Mouse (Mus musculus) lung, embryonic 15.5 days (tissue): ENCODE results near the gene Tead1. TPM values are rescaled to one million over a fixed set of nuclear protein-coding genes. Genes with fewer than 3 reads are reported as not detected.
A peak's percentile ranks its signal among the peaks of the same experiment; 100 is the strongest.

Source experiments
- ATAC-seq: fragments of 200-750 bp; cut with Nextera tagmentation; 2 replicates; pipeline ENCODE4 v1.8.0; 2017; ENCODE audit warnings: moderate number of reproducible peaks, borderline replicate concordance; ENCODE audit not compliant: low FRiP score, low TSS enrichment; ENCODE audit errors: extremely low read depth
- H3K27ac ChIP-seq: fragments of 300-500 bp; sonication (generic); 2 replicates; pipeline ENCODE4 v1.5.1; 2015; ENCODE audit warnings: moderate library complexity, mild to moderate bottlenecking, inconsistent platforms
- H3K27me3 ChIP-seq: fragments of 300-500 bp; sonication (generic); 2 replicates; pipeline ENCODE4 v1.6.1; 2015; ENCODE audit warnings: inconsistent platforms
- H3K36me3 ChIP-seq: fragments of 300-500 bp; sonication (generic); 2 replicates; pipeline ENCODE4 v1.6.1; 2015; ENCODE audit warnings: inconsistent platforms
- H3K4me1 ChIP-seq: fragments of 300-500 bp; sonication (generic); 2 replicates; pipeline ENCODE4 v1.6.1; 2015; ENCODE audit warnings: inconsistent platforms
- H3K4me2 ChIP-seq: fragments of 300-500 bp; sonication (generic); 2 replicates; pipeline ENCODE4 v1.6.1; 2015; ENCODE audit warnings: inconsistent platforms, mild to moderate bottlenecking, moderate library complexity
- H3K4me3 ChIP-seq: fragments of 300-500 bp; sonication (generic); 2 replicates; pipeline ENCODE4 v1.5.1; 2015; ENCODE audit warnings: mild to moderate bottlenecking, inconsistent platforms
- H3K9ac ChIP-seq: fragments of 300-500 bp; sonication (generic); 2 replicates; pipeline ENCODE4 v1.6.1; 2015; ENCODE audit warnings: inconsistent platforms
- H3K9me3 ChIP-seq: fragments of 300-500 bp; sonication (generic); 2 replicates; pipeline ENCODE4 v1.6.1; 2016; ENCODE audit warnings: inconsistent platforms
- WGBS: fragments of 180-500 bp; shearing (Covaris S2); methylation state at CpG from one replicate; pipeline ENCODE4 v1.1.7; 2015; 5-methylcytosine and 5-hydroxymethylcytosine counted together
- polyA plus RNA-seq: library from polyadenylated mRNA; unstranded; fragments of >200 nt; fragmentation: Nextera tagmentation; extraction: Ambion mirVana; gene quantifications from 2 replicates; pipeline ENCODE4 v1.2.1, GENCODE M21; 2015

Gene Tead1
- polyA plus RNA-seq, 1 experiment from 2014 or later, result 30.0 TPM

DNA sequence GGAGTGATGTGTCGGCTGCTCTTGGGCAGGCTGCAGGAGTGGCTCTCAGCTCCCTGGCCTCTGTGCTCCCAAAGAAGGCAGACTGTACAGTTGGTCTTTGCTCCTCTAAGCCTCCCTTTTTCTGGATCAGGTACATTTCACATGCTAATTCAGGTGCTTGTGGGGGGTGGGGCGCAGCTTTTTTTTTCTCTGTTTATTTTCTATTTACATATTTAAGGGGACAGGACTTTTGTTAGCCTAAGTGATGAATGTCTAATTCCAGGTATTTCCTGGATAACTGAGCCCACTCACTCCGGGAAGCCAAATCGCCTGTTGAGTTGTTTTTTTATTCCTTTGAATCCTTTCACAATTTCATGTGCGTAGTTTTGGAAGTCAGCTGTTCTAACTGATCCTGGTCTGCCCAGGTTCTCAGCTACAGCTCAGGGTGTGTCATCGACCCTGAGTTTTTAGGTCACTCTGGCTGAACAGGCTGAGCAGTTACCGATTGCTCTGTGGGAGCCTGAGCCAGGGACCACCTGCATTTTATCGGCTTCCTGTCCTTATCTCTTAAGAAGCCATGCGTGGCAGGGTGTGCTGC lies 9.4 kb downstream of the Tead1 start:
- no peak overlapping the region for H3K9ac ChIP-seq
- no peaks in the 10 kb centered on the region for H3K27me3 ChIP-seq
- no peaks in the 10 kb centered on the region for H3K36me3 ChIP-seq
- 33% methylated on average over 9 of the region's 9 CpGs for WGBS
- H3K4me2 ChIP-seq, result no peak overlapping the region
- no peak overlapping the region for H3K4me3 ChIP-seq
- peaks cover 88% of the 10 kb centered on the region for H3K4me1 ChIP-seq
- no peak for ATAC-seq
- H3K27ac ChIP-seq, result no peak overlapping the region
- H3K9me3 ChIP-seq, result no peaks in the 10 kb centered on the region

DNA sequence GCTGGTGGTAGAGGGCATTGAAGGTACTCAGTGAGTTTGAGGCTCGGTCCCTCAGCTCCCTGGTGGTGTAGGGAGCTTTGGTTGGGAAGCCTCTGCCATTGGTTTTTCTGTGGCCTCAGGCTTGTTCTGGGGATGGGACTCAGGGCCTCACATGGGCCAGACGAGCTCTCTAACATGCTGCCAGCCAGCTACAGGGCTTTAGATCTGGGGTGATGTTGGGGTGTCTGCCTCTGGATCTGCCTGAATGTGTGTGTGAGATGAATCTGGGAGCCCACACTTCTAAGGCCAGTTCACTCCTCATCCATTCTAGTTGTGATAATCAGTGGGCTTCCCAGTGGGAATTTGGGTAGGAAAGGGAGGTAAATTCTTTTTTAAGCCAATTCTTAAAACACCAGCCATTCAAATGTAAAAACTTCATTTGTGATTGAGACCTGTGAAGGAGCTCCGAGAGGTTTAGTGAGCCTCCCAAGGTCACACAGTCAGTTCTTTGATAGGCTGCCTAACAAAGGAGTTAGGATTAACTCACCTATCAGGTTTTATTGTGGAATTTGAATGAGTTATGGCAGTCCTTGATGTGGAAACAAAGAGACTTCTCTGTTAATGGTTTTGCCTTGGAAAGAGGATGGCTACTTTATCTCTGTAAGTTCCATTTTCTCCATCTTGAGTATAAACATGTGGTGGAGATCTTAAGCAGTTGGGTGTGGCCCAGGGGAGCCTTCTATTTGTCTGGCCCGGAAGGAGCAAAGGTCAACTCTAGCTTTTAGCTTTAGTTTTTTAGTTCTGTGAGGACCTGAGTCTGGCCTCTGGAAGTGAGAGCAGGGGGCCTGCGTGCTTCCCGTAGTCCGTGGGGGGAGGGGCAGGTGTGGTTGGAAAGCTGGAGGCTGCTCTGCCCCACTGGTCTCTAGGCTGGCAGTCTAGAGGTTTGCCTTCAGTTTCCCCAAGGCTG lies 12.0 kb downstream of the Tead1 start:
- WGBS, result 28% methylated on average over 7 of the region's 7 CpGs
- H3K36me3 ChIP-seq, result no peaks in the 10 kb centered on the region
- peaks cover 89% of the 10 kb centered on the region for H3K4me1 ChIP-seq
- H3K9me3 ChIP-seq, result no peaks in the 10 kb centered on the region
- H3K27ac ChIP-seq, result no peak overlapping the region
- ATAC-seq, result no peak
- no peaks in the 10 kb centered on the region for H3K27me3 ChIP-seq
- H3K9ac ChIP-seq, result no peak overlapping the region
- H3K4me2 ChIP-seq, result no peak overlapping the region
- no peak overlapping the region for H3K4me3 ChIP-seq

DNA sequence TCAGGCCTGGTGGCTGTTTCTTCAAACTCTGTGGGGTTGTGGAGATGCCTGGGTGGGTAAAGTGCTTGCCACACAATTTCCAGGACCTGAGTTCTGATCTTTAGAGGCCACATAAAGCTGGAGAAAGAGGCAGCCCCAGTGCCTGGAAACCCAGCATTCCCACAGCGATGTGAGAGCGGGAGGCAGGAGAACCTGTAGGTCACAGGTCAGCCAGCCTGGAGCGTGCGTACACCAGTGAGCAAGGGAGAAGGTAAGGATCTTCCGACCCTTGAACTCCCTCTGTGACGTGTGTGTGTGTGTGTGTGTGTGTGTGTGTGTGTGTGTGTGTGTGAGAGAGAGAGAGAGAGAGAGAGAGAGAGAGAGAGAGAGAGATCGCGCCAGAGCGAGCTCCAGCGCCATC lies 14.4 kb downstream of the Tead1 start:
- no peak overlapping the region for H3K4me2 ChIP-seq
- no peak overlapping the region for H3K27ac ChIP-seq
- no peak for ATAC-seq
- no peaks in the 10 kb centered on the region for H3K36me3 ChIP-seq
- H3K4me1 ChIP-seq, result peaks cover 95% of the 10 kb centered on the region
- H3K27me3 ChIP-seq, result no peaks in the 10 kb centered on the region
- H3K9me3 ChIP-seq, result no peaks in the 10 kb centered on the region
- WGBS, result 71% methylated on average over 10 of the region's 10 CpGs
- H3K9ac ChIP-seq, result no peak overlapping the region
- H3K4me3 ChIP-seq, result no peak overlapping the region

DNA sequence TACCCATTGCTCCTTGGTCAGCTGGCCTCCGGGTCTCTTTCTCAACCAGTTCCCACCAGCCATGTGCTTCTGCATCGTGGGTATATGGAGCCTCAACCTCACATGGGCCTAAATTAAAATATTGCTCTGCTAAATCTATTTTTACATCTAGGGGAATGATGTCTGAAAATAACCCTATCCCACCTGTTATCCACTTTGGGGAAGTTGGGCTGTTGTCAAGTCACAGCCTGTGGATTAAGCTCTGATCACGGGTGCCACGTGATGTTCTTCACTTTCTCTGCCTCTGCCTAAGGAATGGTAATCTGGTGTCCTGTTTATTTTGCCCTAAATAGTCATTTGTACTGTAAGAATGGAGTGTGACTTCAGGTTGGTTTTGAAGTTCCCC lies 17.7 kb downstream of the Tead1 start:
- Histone ChIP-seq H3K9me3 (no peaks in the 10 kb centered on the region), H3K9ac (no peak overlapping the region), H3K27me3 (no peaks in the 10 kb centered on the region), H3K27ac (peak overlapping the region; percentile 96), H3K36me3 (no peaks in the 10 kb centered on the region), H3K4me3 (no peak overlapping the region), H3K4me1 (peaks cover 85% of the 10 kb centered on the region), H3K4me2 (peak overlapping the region; percentile 42; the same call in 1 of the 2 replicates)
- ATAC-seq, result no peak
- 20% methylated on average over 4 of the region's 4 CpGs for WGBS

DNA sequence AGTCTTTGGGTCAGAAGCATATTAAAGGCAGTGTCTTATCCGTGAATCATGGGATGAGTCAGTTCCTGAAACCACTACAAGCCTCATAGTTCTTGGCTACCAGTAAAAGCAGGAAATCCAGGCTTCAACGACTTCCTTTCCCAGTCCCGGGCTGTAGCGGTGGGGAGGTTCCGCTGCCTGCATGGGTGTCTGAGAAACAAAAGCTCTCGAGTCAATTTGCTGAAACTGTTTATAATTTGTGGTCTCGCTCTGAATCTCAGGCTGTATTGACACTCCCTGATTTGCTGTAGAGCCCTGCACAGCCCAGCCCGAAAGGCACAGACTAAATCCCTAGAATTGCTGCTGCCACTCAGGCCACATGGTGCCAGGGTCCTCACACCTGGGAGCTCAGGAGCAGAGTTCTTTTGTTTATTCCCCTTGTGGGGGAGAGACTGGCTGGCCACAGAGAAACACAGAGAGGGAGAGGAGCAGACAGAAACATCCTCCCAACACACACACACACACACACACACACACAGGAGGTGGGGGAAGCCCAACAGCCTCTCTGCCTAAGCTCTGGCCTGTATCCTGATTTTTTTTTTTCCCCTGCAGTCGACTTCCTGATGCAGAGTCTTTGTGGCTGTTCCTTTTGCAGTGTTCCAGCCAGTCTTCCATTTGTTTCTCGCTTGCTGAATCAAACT lies 18.2 kb downstream of the Tead1 start:
- peak; percentile 80 for ATAC-seq
- Histone ChIP-seq H3K9ac (no peak overlapping the region), H3K36me3 (no peaks in the 10 kb centered on the region), H3K4me1 (peaks cover 80% of the 10 kb centered on the region), H3K4me3 (no peak overlapping the region), H3K27ac (peak overlapping the region; percentile 96), H3K4me2 (peak overlapping the region; percentile 42), H3K27me3 (no peaks in the 10 kb centered on the region), H3K9me3 (no peaks in the 10 kb centered on the region)
- 6% methylated on average over 10 of the region's 10 CpGs for WGBS

DNA sequence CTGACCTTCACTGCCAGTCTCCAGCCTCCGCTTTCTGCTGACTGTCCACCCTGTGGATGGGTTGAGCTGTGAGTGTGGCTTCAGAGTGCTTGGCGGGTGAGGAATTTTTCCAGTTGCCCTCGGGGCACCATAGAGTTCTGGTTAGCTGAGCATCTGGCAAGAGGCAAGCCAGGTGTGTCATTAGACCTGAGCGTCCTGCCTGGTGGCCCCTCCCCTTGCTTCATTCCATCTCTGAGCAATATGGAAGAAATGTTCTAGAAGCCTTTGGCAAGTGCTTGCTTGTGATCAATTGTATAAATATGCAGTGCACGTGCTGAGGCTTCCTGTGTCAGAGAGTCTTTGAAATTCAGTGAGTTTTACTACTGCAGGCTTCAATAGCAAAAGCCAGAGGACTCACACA lies 21.0 kb downstream of the Tead1 start:
- WGBS, result 39% methylated on average over 5 of the region's 5 CpGs
- H3K9ac ChIP-seq, result no peak overlapping the region
- no peak for ATAC-seq
- no peak overlapping the region for H3K27ac ChIP-seq
- no peaks in the 10 kb centered on the region for H3K36me3 ChIP-seq
- no peak overlapping the region for H3K4me2 ChIP-seq
- H3K27me3 ChIP-seq, result no peaks in the 10 kb centered on the region
- peaks cover 56% of the 10 kb centered on the region for H3K4me1 ChIP-seq
- H3K9me3 ChIP-seq, result no peaks in the 10 kb centered on the region
- no peak overlapping the region for H3K4me3 ChIP-seq

DNA sequence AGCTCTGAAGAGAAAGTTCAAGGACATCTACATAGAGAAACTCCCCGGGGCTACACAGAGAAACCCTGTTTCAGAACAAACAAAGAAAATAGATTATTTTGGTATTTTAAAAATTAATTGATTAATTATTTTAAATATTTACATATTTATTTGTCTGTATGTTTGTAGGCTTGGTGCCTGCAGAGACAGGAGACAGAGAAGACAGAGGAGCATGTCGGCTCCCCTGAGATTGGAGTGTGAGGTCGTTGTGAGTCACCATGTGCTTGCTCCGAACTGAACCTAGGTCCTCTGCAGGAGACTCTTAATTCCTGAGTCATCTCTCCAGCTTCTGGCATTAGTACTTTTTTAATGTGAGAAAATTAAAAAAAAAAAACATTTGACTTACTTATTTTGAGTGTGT lies 24.2 kb downstream of the Tead1 start:
- H3K36me3 ChIP-seq, result no peaks in the 10 kb centered on the region
- H3K9ac ChIP-seq, result no peak overlapping the region
- no peaks in the 10 kb centered on the region for H3K9me3 ChIP-seq
- peaks cover 44% of the 10 kb centered on the region for H3K4me1 ChIP-seq
- no peak for ATAC-seq
- no peak overlapping the region for H3K4me3 ChIP-seq
- no peaks in the 10 kb centered on the region for H3K27me3 ChIP-seq
- H3K4me2 ChIP-seq, result no peak overlapping the region
- WGBS, result 73% methylated on average over 4 of the region's 4 CpGs
- no peak overlapping the region for H3K27ac ChIP-seq

DNA sequence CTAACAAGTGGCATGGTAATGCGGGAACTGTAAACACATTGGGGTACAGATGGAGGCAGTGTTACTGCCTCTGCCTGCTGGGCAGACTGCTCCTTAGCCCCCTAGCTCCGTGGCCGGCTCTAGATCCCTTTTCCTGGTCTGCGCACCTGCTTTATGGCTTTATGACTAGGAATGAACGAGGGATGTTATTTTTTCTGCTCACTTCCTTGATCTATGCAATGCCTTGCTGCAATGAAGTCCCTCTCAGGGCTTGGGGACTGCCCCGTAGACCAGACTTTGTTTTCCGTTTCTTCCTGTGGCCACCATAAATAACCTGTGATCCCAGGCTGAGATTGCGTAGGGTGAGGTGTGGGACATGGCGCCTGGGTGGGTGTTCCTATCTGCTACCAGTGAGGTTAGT lies 26.8 kb downstream of the Tead1 start:
- H3K4me1 ChIP-seq, result peaks cover 39% of the 10 kb centered on the region
- no peaks in the 10 kb centered on the region for H3K9me3 ChIP-seq
- H3K4me2 ChIP-seq, result no peak overlapping the region
- H3K4me3 ChIP-seq, result no peak overlapping the region
- no peak overlapping the region for H3K9ac ChIP-seq
- H3K27me3 ChIP-seq, result no peaks in the 10 kb centered on the region
- no peaks in the 10 kb centered on the region for H3K36me3 ChIP-seq
- WGBS, result 74% methylated on average over 9 of the region's 9 CpGs
- ATAC-seq, result no peak
- H3K27ac ChIP-seq, result no peak overlapping the region

DNA sequence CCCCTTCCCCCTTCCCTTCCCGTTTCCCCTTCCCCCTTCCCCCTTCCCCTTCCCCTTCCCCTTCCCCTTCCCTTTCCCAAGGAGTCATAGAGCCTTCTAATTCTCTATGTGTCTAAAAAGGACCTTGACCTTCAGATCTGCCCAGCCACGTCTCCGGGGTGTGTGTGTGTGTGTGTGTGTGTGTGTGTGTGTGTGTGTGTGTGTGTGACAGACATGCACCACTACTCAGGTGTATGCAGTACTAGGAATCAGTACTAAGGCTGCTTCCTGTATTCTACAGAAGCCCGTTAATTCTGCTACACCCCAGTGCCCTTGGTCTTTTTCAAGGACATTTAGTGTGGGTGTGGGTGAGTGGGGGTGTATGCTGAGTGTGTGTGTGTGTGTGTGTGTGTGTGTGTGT lies 27.6 kb downstream of the Tead1 start:
- H3K27me3 ChIP-seq, result no peaks in the 10 kb centered on the region
- no peak overlapping the region for H3K4me2 ChIP-seq
- H3K36me3 ChIP-seq, result no peaks in the 10 kb centered on the region
- peaks cover 45% of the 10 kb centered on the region for H3K4me1 ChIP-seq
- H3K9ac ChIP-seq, result no peak overlapping the region
- H3K4me3 ChIP-seq, result no peak overlapping the region
- H3K27ac ChIP-seq, result no peak overlapping the region
- 45% methylated on average over 3 of the region's 4 CpGs for WGBS
- H3K9me3 ChIP-seq, result no peaks in the 10 kb centered on the region
- ATAC-seq, result no peak

DNA sequence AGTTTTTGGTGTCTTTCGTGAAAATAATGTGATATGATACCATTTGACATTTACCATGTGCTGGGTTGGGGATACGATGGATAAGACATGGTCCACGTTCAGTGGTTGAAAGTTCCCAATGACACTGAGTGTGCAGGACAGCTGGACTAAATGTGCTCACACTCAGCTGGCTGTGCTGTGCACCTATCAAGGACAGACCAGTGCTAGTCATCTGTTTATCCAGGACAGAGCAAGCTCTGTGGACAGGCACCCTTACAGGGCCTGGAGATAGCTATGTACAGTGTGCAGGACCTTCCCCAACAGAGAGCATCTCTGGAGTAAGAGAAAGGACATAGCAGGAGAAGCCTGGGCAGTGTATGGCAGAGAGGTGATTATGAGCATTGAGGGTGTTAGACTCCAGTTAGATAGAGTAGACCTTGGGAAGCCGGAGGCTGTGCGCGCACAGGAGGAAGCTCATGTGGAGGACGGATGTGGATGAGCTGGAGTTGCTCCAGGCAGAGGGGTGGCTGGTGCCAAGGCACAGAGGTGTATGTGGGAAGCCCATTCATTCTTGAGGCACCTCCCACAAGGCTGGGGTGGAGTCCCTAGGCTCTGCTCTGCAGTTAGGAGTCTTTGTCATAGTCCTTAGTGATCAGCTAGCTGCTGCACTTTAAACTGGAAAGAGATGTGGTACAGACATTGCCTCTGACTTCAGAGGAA lies 31.4 kb downstream of the Tead1 start:
- Histone ChIP-seq H3K9me3 (no peaks in the 10 kb centered on the region), H3K9ac (no peak overlapping the region), H3K4me1 (peaks cover 68% of the 10 kb centered on the region), H3K4me2 (no peak overlapping the region), H3K27me3 (no peaks in the 10 kb centered on the region), H3K4me3 (no peak overlapping the region), H3K27ac (no peak overlapping the region), H3K36me3 (no peaks in the 10 kb centered on the region)
- 56% methylated on average over 7 of the region's 7 CpGs for WGBS
- no peak for ATAC-seq

DNA sequence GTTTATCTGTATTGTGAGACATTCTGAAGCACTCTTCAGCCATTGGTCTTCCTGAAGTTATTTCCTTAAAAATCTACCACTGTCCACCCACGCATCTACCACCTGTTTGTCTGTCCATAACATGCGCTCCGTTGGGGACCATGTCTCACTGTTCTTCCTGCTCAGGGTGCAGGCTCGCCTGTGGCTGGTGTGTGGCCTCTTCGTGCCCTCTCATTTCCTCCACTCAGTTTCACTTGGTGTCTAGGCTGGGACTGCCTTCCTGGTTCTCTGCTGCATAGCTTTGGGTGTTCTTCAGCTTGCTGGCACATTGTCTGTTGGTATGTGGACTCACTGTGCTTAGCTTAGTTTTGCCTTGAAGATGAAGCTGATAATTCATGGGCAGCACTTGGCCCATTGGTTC lies 32.9 kb downstream of the Tead1 start:
- ATAC-seq, result no peak
- 73% methylated on average over 5 of the region's 5 CpGs for WGBS

More for the DNA sequence above, 32.9 kb downstream of the Tead1 start:
- Histone ChIP-seq H3K9ac (no peak overlapping the region), H3K27ac (no peak overlapping the region), H3K36me3 (no peaks in the 10 kb centered on the region), H3K4me3 (no peak overlapping the region), H3K4me2 (no peak overlapping the region), H3K27me3 (no peaks in the 10 kb centered on the region), H3K9me3 (no peaks in the 10 kb centered on the region), H3K4me1 (peaks cover 73% of the 10 kb centered on the region)
